Mouse (Mus musculus): ENCODE data around the gene Gpr83. TPM values are rescaled to one million over a fixed set of nuclear protein-coding genes. Genes with fewer than 3 reads are reported as not detected.

Gene Gpr83
- total and polyA plus RNA-seq, 3 experiments = 0.04 TPM; not detected in 2

GRCm38 (mm10) chr9:14903581-14904378 is 43.8 kb downstream of the Gpr83 start, which contains the start of gene Izumo1r:
TSS of gene Izumo1r (minus strand) at chr9:14903949.
- no peak within 1 kb of the TSS for H3K9ac ChIP-seq (ENCODE audit: control insufficient read depth, low read depth, low read length, poor library complexity, severe bottlenecking)
- H3K27me3 ChIP-seq (ENCODE audit: control insufficient read depth in 1 of 2, insufficient read depth in 2 of 2, low read length in 2 of 2) = peaks cover 15 to 21% of the 10 kb centered on the region in 2 experiments
- H3K9me3 ChIP-seq (replicated peaks; ENCODE audit: insufficient read depth, low read length) = no peaks in the 10 kb centered on the region
- no peaks in the 10 kb centered on the region for H3K4me1 ChIP-seq (ENCODE audit: control insufficient read depth in 1 of 2, insufficient read depth in 2 of 2, low read length in 2 of 2)
- H3K79me2 ChIP-seq (ENCODE audit: control insufficient read depth, insufficient read depth, low read length, poor library complexity) = no peaks in the 10 kb centered on the region
- DNase-seq (ENCODE audit: low read depth, low spot score) = no peak
- H3K4me3 ChIP-seq (ENCODE audit: control insufficient read depth in 1 of 2, insufficient read depth in 1 of 2, low read depth in 2 of 2, low read length in 2 of 2) = no peak within 1 kb of the TSS
- no peak within 1 kb of the TSS for H3K27ac ChIP-seq (ENCODE audit: control insufficient read depth, low read depth, low read length)
- H3K36me3 ChIP-seq (ENCODE audit: control insufficient read depth in 1 of 2, insufficient read depth in 2 of 2, low read length in 2 of 2) = no peaks in the 10 kb centered on the region
- TF ChIP-seq ETS1 (IDR thresholded peaks at IDR 0.05; ENCODE audit: low read depth, low read length) = no peak
- TF ChIP-seq RAD21 (IDR thresholded peaks at IDR 0.05; ENCODE audit: low read depth, low read length) = no peak
- no peak for TF ChIP-seq BHLHE40 (IDR thresholded peaks at IDR 0.05; ENCODE audit: borderline replicate concordance, low read depth, low read length)
- TF ChIP-seq MXI1 (IDR thresholded peaks at IDR 0.05; ENCODE audit: low read depth, low read length) = no peak
- no peak for TF ChIP-seq NELFE (IDR thresholded peaks at IDR 0.05; ENCODE audit: low read depth, low read length)
- no peak for TF ChIP-seq ZMIZ1 (IDR thresholded peaks at IDR 0.05; ENCODE audit: low read depth, low read length)
- no peak for TF ChIP-seq CHD2 (IDR thresholded peaks at IDR 0.05; ENCODE audit: low read length)
- TF ChIP-seq POLR2AphosphoS2 (IDR thresholded peaks at IDR 0.05; ENCODE audit: low read length) = no peak
- TF ChIP-seq USF2 (IDR thresholded peaks at IDR 0.05; ENCODE audit: borderline replicate concordance in 1 of 2, insufficient read depth in 1 of 2, low read depth in 1 of 2, low read length in 2 of 2) = no peak

- TF ChIP-seq POLR2AphosphoS2 (IDR thresholded peaks at IDR 0.05; ENCODE audit: low read length) (no peak), CHD2 (IDR thresholded peaks at IDR 0.05; ENCODE audit: low read length) (no peak), E2F4 (IDR thresholded peaks at IDR 0.05; ENCODE audit: borderline replicate concordance, low read depth, low read length) (no peak), JUND (IDR thresholded peaks at IDR 0.05; ENCODE audit: low read depth, low read length) (no peak), ZKSCAN1 (IDR thresholded peaks at IDR 0.05; ENCODE audit: low read depth, low read length) (no peak), SIN3A (IDR thresholded peaks at IDR 0.05; ENCODE audit: low read length) (no peak), RCOR1 (IDR thresholded peaks at IDR 0.05; ENCODE audit: low read depth, low read length) (no peak), ETS1 (IDR thresholded peaks at IDR 0.05; ENCODE audit: low read depth, low read length) (no peak), ZNF384 (IDR thresholded peaks at IDR 0.05; ENCODE audit: low read depth, low read length) (no peak), ZMIZ1 (IDR thresholded peaks at IDR 0.05; ENCODE audit: low read depth, low read length) (no peak), USF1 (IDR thresholded peaks at IDR 0.05; ENCODE audit: low read depth, low read length) (no peak), TAL1 (IDR thresholded peaks at IDR 0.05; ENCODE audit: low read length) (no peak), ZC3H11A (IDR thresholded peaks at IDR 0.05; ENCODE audit: low read depth, low read length) (no peak), USF2 (IDR thresholded peaks at IDR 0.05; ENCODE audit: borderline replicate concordance in 1 of 2, insufficient read depth in 1 of 2, low read depth in 1 of 2, low read length in 2 of 2) (no peak), GABPA (IDR thresholded peaks at IDR 0.05; ENCODE audit: low read depth, low read length) (no peak), MAFK (IDR thresholded peaks at IDR 0.05; ENCODE audit: borderline replicate concordance, low read depth, low read length) (no peak), MYC (IDR thresholded peaks at IDR 0.05; ENCODE audit: low read depth, low read length) (no peak), NRF1 (IDR thresholded peaks at IDR 0.05; ENCODE audit: insufficient read depth, low read depth, low read length, poor library complexity, severe bottlenecking) (no peak), MEF2A (IDR thresholded peaks at IDR 0.05; ENCODE audit: extremely low read depth, insufficient replicate concordance, low read depth, low read length, poor library complexity, severe bottlenecking) (no peak), KAT2A (conservative IDR thresholded peaks at IDR 0.05; ENCODE audit: low read depth, low read length) (no peak)
- Histone ChIP-seq H3K4me1 (ENCODE audit: control insufficient read depth in 1 of 2, insufficient read depth in 2 of 2, low read length in 2 of 2) (no peaks in the 10 kb centered on the region), H3K27ac (ENCODE audit: control insufficient read depth, low read depth, low read length) (no peak overlapping the region), H3K9me3 (replicated peaks; ENCODE audit: insufficient read depth, low read length) (no peaks in the 10 kb centered on the region), H3K27me3 (ENCODE audit: control insufficient read depth in 1 of 2, insufficient read depth in 2 of 2, low read length in 2 of 2) (peaks cover 15 to 22% of the 10 kb centered on the region in 2 experiments), H3K79me2 (ENCODE audit: control insufficient read depth, insufficient read depth, low read length, poor library complexity) (no peaks in the 10 kb centered on the region), H3K4me3 (ENCODE audit: control insufficient read depth in 1 of 2, insufficient read depth in 1 of 2, low read depth in 2 of 2, low read length in 2 of 2) (no peak overlapping the region), H3K9ac (ENCODE audit: control insufficient read depth, low read depth, low read length, poor library complexity, severe bottlenecking) (no peak overlapping the region), H3K36me3 (ENCODE audit: control insufficient read depth in 1 of 2, insufficient read depth in 2 of 2, low read length in 2 of 2) (no peaks in the 10 kb centered on the region)
- no peak for DNase-seq (ENCODE audit: low read depth, low spot score)
Measured at GRCm38 (mm10) chr9:14904741-14905475, 44.9 kb downstream of the Gpr83 start.
